Mouse (Mus musculus): ENCODE data around the gene Stum.

GRCm38 (mm10) chr1:180500641-180501040 lies 17.3 kb upstream of the Stum start:
- TF ChIP-seq CTCF (conservative IDR thresholded peaks at IDR 0.05; ENCODE audit: insufficient read depth, insufficient read length, low read depth, low read length), result no peak
- no peak for TF ChIP-seq POLR2A (IDR thresholded peaks at IDR 0.05; ENCODE audit: low read depth, low read length)

All from kidney, adult 2 months (tissue).